Mouse (Mus musculus): ENCODE measurements at regions not wholly inside any gene's neighbourhood (a gene's known extent, or its start where the extent isn't known, plus 50 kb on each side); places are given as distances from the start of the nearest gene placed in this dataset.
A peak's percentile ranks its signal among the peaks of the same experiment; 100 is the strongest.

- no peak for DNase-seq (ENCODE audit: low spot score)
Observed at GRCm38 (mm10) chr4:152928422-152928985, 450.8 kb upstream of the Kcnab2 start.

GRCm38 (mm10) chr4:152920261-152920660, 442.6 kb upstream of the Kcnab2 start:
- DNase-seq (ENCODE audit: low spot score) = no peak

- DNase-seq (ENCODE audit: low spot score) = no peak
Observed at GRCm38 (mm10) chr4:152919851-152920250, 442.2 kb upstream of the Kcnab2 start.

GRCm38 (mm10) chr4:152916576-152916975, 438.9 kb upstream of the Kcnab2 start:
- no peak for DNase-seq (ENCODE audit: low spot score)

GRCm38 (mm10) chr4:152913497-152913896, 435.8 kb upstream of the Kcnab2 start:
- DNase-seq (ENCODE audit: low spot score) = no peak

- no peak for DNase-seq (ENCODE audit: low spot score)
Observed at GRCm38 (mm10) chr4:152912846-152913245, 435.2 kb upstream of the Kcnab2 start.

GRCm38 (mm10) chr4:152908235-152908634, 430.6 kb upstream of the Kcnab2 start:
- DNase-seq (ENCODE audit: low spot score) = no peak

GRCm38 (mm10) chr4:152902851-152903250, 425.2 kb upstream of the Kcnab2 start:
- DNase-seq (ENCODE audit: low spot score) = no peak

- DNase-seq (ENCODE audit: low spot score) = no peak
Observed at GRCm38 (mm10) chr4:152900049-152900448, 422.4 kb upstream of the Kcnab2 start.

GRCm38 (mm10) chr4:152895076-152895475, 417.4 kb upstream of the Kcnab2 start:
- DNase-seq (ENCODE audit: low spot score) = no peak

- DNase-seq (ENCODE audit: low spot score) = no peak
Observed at GRCm38 (mm10) chr4:152892997-152893396, 415.3 kb upstream of the Kcnab2 start.

- no peak for DNase-seq (ENCODE audit: low spot score)
Observed at GRCm38 (mm10) chr4:152889211-152889610, 411.5 kb upstream of the Kcnab2 start.

GRCm38 (mm10) chr4:152888306-152888705, 410.6 kb upstream of the Kcnab2 start:
- no peak for DNase-seq (ENCODE audit: low spot score)

- DNase-seq (ENCODE audit: low spot score) = peak; percentile 19
Observed at GRCm38 (mm10) chr4:152886773-152887172, 409.1 kb upstream of the Kcnab2 start.

GRCm38 (mm10) chr4:152881433-152881930, 403.8 kb upstream of the Kcnab2 start:
- DNase-seq (ENCODE audit: low spot score) = no peak

GRCm38 (mm10) chr4:152880368-152880767, 402.7 kb upstream of the Kcnab2 start:
- no peak for DNase-seq (ENCODE audit: low spot score)

- no peak for DNase-seq (ENCODE audit: low spot score)
Observed at GRCm38 (mm10) chr4:152878941-152879340, 401.3 kb upstream of the Kcnab2 start.

- no peak for DNase-seq (ENCODE audit: low spot score)
Observed at GRCm38 (mm10) chr4:152878401-152878800, 400.7 kb upstream of the Kcnab2 start.

- peak; percentile 4 for DNase-seq (ENCODE audit: low spot score)
Observed at GRCm38 (mm10) chr4:152870046-152870445, 392.4 kb upstream of the Kcnab2 start.

- DNase-seq (ENCODE audit: low spot score) = no peak
Observed at GRCm38 (mm10) chr4:152865894-152866293, 388.2 kb upstream of the Kcnab2 start.

GRCm38 (mm10) chr4:152862818-152863614, 385.3 kb upstream of the Kcnab2 start:
- DNase-seq (ENCODE audit: low spot score) = no peak

GRCm38 (mm10) chr4:152859161-152859560, 381.5 kb upstream of the Kcnab2 start:
- no peak for DNase-seq (ENCODE audit: low spot score)

- no peak for DNase-seq (ENCODE audit: low spot score)
Observed at GRCm38 (mm10) chr4:152850147-152850546, 372.5 kb upstream of the Kcnab2 start.
